Mouse (Mus musculus) embryonic facial prominence, embryonic 12.5 days (tissue): ENCODE measurements at regions not wholly inside any gene's neighbourhood (a gene's known extent, or its start where the extent isn't known, plus 50 kb on each side); places are given as distances from the start of the nearest gene placed in this dataset.

Experiments
- ATAC-seq: fragments of 200-750 bp; cut with Nextera tagmentation; 2 replicates; pipeline ENCODE4 v1.8.0; 2017; ENCODE audit not compliant: insufficient number of reproducible peaks, insufficient read depth, low FRiP score, low TSS enrichment
- H3K27ac ChIP-seq: fragments of 300-500 bp; sonication (generic); 2 replicates; pipeline ENCODE4 v1.5.1; 2016; ENCODE audit warnings: mild to moderate bottlenecking
- H3K27me3 ChIP-seq: fragments of 300-500 bp; sonication (generic); 2 replicates; pipeline ENCODE4 v1.6.1; 2016; ENCODE audit warnings: mild to moderate bottlenecking, moderate library complexity
- H3K36me3 ChIP-seq: fragments of 300-500 bp; sonication (generic); 2 replicates; pipeline ENCODE4 v1.6.1; 2016; ENCODE audit warnings: mild to moderate bottlenecking
- H3K4me1 ChIP-seq: fragments of 300-500 bp; sonication (generic); 2 replicates; pipeline ENCODE4 v1.6.1; 2016
- H3K4me2 ChIP-seq: fragments of 300-500 bp; sonication (generic); replicated peaks from 2 replicates; pipeline ENCODE4 v1.6.1; 2016; ENCODE audit warnings: mild to moderate bottlenecking, moderate library complexity
- H3K4me3 ChIP-seq: fragments of 300-500 bp; sonication (generic); 2 replicates; pipeline ENCODE4 v1.5.1; 2016; ENCODE audit warnings: mild to moderate bottlenecking
- H3K9ac ChIP-seq: fragments of 300-500 bp; sonication (generic); 2 replicates; pipeline ENCODE4 v1.6.1; 2016; ENCODE audit warnings: mild to moderate bottlenecking, moderate library complexity
- H3K9me3 ChIP-seq: fragments of 300-500 bp; sonication (generic); 2 replicates; pipeline ENCODE4 v1.6.1; 2016; ENCODE audit warnings: mild to moderate bottlenecking, moderate library complexity
- WGBS: fragments of 180-500 bp; shearing (Covaris S2); methylation state at CpG from one replicate; pipeline ENCODE4 v1.1.7; 2016; 5-methylcytosine and 5-hydroxymethylcytosine counted together

DNA sequence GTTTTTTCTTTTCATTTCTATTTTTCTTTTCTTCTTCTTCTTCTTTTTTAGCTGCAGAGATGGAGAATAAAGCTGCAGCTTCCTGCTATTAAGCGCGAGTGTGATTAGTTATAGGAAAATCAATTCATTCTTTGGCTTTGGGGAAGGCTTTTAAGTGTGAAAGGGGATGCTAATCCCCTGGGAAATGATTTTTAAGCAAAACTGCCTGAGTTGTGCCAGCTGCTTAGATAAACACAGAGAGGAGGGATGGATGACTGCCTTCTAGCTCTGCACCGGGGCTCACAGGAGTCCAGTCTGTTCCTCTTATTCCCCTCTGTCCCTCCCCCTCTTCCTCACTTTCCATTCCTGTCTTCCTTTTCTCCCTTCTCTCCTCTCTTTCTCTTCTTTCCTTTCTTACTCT, 306.8 kb upstream of the Rbfox1 start:
- H3K4me3 ChIP-seq: no peak overlapping the region
- H3K27ac ChIP-seq: no peak overlapping the region
- peaks cover 6% of the 10 kb centered on the region; the same call in 1 of the 2 replicates for H3K4me1 ChIP-seq
- H3K9ac ChIP-seq: no peak overlapping the region
- ATAC-seq: no peak
- H3K9me3 ChIP-seq: no peaks in the 10 kb centered on the region
- WGBS: 53% methylated on average over 3 of the region's 3 CpGs
- no peaks in the 10 kb centered on the region for H3K36me3 ChIP-seq
- no peaks in the 10 kb centered on the region for H3K27me3 ChIP-seq
- H3K4me2 ChIP-seq: no peak overlapping the region

DNA sequence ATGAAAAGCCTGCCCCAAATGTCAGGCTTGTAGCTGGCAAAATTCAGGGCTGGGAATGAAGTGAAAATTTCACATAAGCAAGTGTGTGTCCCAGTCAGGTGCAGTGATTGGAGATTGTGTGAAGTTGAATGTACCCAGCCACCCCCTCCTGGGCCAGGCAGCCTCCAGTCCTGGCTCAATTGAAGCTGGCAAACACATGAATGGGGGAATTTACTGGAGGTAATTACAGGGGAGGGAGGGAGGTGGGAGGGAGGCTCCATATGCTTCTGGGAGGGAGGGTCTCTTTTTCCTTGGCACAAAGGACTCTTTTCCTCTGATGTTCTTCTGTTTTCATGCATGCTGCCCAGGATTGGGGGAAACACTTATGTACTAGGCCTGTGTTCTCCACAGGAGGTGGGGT, 312.4 kb upstream of the Rbfox1 start:
- no peak; the same call in 1 of the 2 replicates for ATAC-seq
- no peak overlapping the region for H3K27ac ChIP-seq

DNA sequence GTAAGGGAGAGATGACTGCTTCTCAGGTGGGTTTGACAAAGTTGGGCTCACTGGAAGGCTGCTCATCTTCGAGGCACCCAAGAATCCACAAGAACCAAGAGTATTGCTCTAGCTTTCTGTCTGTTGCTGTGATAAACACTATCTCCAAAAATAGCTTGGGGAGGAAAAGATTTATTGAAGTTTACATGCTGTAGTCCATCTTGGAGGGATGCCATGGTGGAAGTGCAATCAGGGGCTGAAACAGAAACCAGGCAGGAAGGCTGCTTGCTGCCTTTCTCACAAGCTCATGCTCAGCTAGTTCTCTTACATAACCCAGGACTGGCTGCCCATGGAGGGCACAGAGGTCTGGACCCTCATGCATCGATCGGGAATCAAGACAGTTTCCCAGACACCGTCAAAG, 314.5 kb upstream of the Rbfox1 start:
- no peak overlapping the region for H3K9ac ChIP-seq
- H3K36me3 ChIP-seq: no peaks in the 10 kb centered on the region
- H3K4me1 ChIP-seq: no peaks in the 10 kb centered on the region
- ATAC-seq: no peak
- H3K27me3 ChIP-seq: no peaks in the 10 kb centered on the region
- H3K4me2 ChIP-seq: no peak overlapping the region
- 86% methylated on average over 4 of the region's 4 CpGs for WGBS
- H3K4me3 ChIP-seq: no peak overlapping the region
- no peak overlapping the region for H3K27ac ChIP-seq
- H3K9me3 ChIP-seq: no peaks in the 10 kb centered on the region

More for the DNA sequence above, 312.4 kb upstream of the Rbfox1 start:
- Histone ChIP-seq H3K27me3 (no peaks in the 10 kb centered on the region), H3K4me3 (no peak overlapping the region), H3K9ac (no peak overlapping the region), H3K9me3 (no peaks in the 10 kb centered on the region), H3K4me1 (no peaks in the 10 kb centered on the region), H3K36me3 (no peaks in the 10 kb centered on the region), H3K4me2 (no peak overlapping the region)

DNA sequence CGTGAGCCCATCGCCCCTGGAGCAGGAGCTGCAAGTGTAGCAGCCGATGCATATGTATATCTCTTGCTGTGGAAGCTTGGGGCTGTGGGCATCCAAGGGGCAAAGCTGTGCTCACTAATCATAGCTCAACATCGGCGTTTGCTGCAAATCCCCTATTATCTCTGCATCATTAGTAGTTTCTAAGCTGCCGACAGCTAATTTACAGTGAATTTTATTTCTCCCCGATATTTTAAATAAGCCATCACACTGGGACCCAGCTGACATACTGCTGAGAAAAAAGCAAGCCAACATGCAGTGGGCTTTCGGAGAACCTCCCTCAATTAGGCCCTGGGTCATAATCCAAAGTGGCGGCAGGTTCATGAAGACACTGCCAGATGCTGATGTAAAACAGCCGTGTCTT, 313.3 kb upstream of the Eef2kmt start:
- Histone ChIP-seq H3K4me2 (no peak overlapping the region), H3K27ac (no peak overlapping the region), H3K27me3 (no peaks in the 10 kb centered on the region), H3K4me3 (no peak overlapping the region), H3K9me3 (no peaks in the 10 kb centered on the region), H3K36me3 (no peaks in the 10 kb centered on the region), H3K4me1 (no peaks in the 10 kb centered on the region), H3K9ac (no peak overlapping the region)
- WGBS: 86% methylated on average over 10 of the region's 10 CpGs
- ATAC-seq: no peak

DNA sequence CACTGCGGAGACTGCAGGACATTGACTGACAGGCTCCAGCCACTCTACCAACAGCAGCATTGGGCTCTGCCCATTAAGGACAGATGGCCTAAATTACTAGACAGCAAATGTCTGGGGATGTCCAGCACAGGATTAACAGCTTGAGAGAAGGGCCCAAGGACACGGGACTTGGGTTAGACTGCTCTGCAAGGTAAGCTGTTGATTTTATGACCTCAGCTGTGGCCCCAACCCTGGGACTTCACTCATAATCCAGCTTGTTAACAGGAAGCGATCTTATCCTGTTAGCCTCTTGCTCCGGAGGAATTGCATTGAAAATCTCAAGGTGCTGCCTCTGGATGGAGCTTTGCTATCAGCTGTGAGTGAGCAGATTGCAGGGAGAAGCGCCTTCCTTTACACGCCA, 293.2 kb upstream of the Eef2kmt start:
- Histone ChIP-seq H3K4me2 (no peak overlapping the region), H3K36me3 (no peaks in the 10 kb centered on the region), H3K27me3 (no peaks in the 10 kb centered on the region), H3K9ac (no peak overlapping the region), H3K4me1 (peaks cover 4% of the 10 kb centered on the region; the same call in 1 of the 2 replicates), H3K4me3 (no peak overlapping the region), H3K9me3 (no peaks in the 10 kb centered on the region), H3K27ac (no peak overlapping the region)
- ATAC-seq: no peak
- WGBS: 59% methylated on average over 6 of the region's 6 CpGs

DNA sequence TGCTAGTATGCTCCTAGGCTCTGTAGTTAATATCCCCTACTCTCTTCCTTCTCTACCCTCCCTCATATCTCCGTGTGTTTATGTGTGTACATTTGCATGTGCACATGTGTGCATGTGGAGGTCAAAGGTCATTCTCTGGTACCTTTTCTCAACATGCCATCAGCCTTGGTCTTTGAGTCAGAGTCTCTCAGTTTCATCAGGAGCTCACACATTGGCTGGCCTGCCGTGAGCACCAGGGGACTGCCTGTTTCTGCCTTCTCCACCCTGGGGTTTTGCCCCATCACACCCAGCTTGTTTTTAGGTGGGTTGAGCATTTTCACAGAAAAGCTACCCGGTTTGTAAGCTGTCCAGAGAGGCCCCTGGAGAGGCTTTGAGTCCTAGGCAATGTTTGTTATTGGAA, 292.8 kb upstream of the Eef2kmt start:
- no peaks in the 10 kb centered on the region for H3K36me3 ChIP-seq
- no peak overlapping the region for H3K4me3 ChIP-seq
- H3K9ac ChIP-seq: no peak overlapping the region
- WGBS: 67% methylated on average over 3 of the region's 3 CpGs
- no peak overlapping the region for H3K27ac ChIP-seq
- H3K27me3 ChIP-seq: no peaks in the 10 kb centered on the region
- no peak overlapping the region for H3K4me2 ChIP-seq
- no peaks in the 10 kb centered on the region for H3K9me3 ChIP-seq
- ATAC-seq: no peak
- peaks cover 4% of the 10 kb centered on the region; the same call in 1 of the 2 replicates for H3K4me1 ChIP-seq

DNA sequence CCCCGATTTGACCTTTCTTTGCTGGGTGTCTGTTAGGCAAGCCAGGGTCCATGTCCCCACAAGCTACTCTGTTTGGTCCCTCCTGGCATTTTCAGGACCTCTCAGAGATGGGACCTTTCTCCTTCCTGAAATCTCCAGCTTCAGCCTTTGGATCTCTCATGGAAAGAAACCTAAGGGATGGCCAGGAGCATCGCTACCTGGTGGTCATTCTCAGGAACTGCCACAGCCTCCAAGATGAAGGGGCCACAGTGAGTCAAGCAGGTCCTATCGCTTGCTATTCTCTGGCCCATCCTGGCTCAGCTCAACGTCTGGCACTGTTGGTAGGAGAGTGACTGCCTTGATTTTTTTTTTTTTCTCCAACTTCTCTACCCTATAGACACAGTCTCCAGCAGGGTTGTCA, 291.0 kb upstream of the Eef2kmt start:
- ATAC-seq: no peak
- Histone ChIP-seq H3K4me3 (no peak overlapping the region), H3K9ac (no peak overlapping the region), H3K9me3 (no peaks in the 10 kb centered on the region), H3K27ac (no peak overlapping the region), H3K4me1 (peaks cover 4% of the 10 kb centered on the region; the same call in 1 of the 2 replicates), H3K4me2 (no peak overlapping the region), H3K27me3 (no peaks in the 10 kb centered on the region), H3K36me3 (no peaks in the 10 kb centered on the region)
- WGBS: 49% methylated on average over 4 of the region's 4 CpGs

DNA sequence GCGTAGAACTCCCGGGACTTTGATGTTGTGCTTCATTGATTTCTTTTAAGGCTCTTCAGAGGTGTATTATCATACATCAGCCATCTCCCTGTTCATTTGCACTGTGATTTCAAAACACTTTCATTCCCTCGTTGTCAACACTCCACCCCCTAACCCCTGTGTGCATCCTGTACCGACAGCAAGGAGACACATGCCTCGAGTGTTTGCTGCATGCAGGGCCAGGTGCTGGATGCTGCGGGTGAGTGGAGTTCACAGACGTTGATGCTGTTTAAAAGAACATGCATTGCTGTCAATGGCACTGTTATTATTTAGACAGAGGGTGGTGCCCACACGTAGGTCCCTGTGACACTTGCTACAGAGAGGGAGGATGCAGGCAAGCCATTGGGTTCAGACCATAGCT, 290.0 kb upstream of the Eef2kmt start:
- WGBS: 58% methylated on average over 8 of the region's 8 CpGs
- Histone ChIP-seq H3K36me3 (no peaks in the 10 kb centered on the region), H3K4me2 (no peak overlapping the region), H3K4me3 (no peak overlapping the region), H3K9me3 (no peaks in the 10 kb centered on the region), H3K27me3 (no peaks in the 10 kb centered on the region), H3K4me1 (peaks cover 4% of the 10 kb centered on the region; the same call in 1 of the 2 replicates), H3K9ac (no peak overlapping the region), H3K27ac (no peak overlapping the region)
- no peak for ATAC-seq

DNA sequence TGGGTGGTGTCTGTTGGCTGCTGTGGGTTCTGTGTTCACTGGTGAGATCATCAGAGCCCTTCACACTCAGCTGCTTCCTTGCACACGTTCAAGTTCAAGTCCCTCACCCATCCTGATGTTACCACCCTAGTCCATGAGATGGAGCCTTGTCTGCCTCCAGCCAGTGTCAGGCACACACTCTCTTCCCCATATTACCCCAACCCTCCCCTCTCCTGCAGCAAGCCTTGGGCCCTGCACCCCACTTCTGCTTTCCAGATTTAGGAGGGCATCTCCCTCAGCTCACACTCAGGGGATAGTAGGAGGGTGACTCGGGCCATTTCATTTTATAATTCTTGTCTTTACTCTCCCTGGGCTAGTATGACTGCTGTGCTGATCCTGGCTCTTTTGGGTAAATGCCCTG, 288.7 kb upstream of the Eef2kmt start:
- Histone ChIP-seq H3K36me3 (no peaks in the 10 kb centered on the region), H3K4me3 (no peak overlapping the region), H3K9me3 (no peaks in the 10 kb centered on the region), H3K27ac (no peak overlapping the region), H3K4me2 (no peak overlapping the region), H3K27me3 (no peaks in the 10 kb centered on the region), H3K9ac (no peak overlapping the region), H3K4me1 (peaks cover 4% of the 10 kb centered on the region; the same call in 1 of the 2 replicates)
- ATAC-seq: no peak
- WGBS: 73% methylated on average over 2 of the region's 2 CpGs

DNA sequence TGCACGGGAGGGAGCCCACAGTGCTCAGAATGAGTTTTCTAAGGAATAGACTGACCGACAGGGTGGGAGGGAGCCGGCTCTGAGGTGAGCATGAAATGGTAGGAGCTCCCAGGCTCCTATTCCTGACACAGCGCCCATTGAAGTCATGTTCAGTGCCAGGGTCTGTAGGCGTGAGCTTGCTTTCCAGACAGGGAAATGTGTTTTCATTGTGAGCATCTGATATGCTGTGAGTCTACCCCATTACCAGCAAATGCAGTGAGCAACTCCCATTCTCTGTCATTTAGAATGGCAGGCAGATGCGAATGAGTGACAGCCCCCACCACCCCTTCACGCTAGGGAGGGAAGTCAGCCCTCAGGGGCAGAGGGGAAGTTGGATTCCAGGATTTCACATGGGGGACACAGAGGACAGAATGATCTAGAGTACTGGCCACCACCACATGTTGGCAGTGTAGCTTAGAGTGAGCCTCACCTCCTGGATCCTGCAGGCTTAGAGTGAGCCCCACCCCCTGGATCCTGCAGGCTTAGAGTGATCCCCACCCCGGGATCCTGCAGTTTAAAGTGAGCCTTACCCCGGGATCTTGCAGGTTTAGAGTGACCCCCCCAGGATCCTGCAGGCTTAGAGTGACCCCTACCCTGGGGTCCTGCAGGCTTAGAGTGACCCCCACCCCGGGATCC, 283.2 kb upstream of the Eef2kmt start:
- ATAC-seq: no peak
- WGBS: 45% methylated on average over 10 of the region's 10 CpGs

DNA sequence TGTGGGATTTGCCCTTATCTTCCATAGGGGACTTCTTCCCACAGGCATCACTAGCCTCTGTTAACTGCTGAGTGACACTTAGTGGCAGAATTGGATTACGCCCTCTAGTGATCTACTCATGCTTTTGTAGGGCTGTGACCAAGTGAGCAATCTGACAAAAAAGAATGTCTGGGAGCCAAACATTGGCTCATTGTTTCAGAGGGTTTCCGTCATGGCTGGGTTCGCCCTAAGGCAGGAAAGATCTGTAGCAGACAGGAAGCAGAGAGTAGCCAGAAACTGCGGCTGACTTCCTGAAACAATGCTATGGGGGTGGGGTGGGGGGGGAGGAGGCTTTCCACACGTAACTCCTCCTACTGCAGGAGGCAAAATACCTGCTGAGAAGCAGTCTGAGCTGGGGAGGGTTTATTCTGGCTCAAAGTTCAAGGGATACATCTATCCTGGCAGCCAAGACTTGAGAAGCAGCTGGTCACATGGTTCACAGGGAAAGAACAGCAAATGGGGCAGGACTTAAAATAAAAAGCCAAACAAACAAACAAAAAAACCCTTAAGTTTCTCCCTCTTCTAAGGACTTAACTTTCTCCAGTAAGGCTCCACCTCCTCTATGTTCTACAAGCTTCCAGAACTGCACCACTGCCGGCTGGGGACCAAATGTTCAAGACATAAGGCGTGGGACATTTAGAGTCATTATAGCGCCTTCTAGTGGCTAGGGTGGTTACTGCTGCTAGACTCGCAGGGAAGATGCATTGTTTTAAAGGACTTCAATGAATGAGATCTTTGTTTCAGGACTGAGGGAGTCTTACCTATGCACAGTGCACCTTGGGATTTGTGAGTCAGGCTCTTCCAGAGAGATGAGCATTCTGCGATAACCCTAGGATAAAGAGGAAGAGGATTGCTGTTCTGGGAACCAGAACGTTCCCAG, 281.8 kb upstream of the Eef2kmt start:
- H3K4me2 ChIP-seq: no peak overlapping the region
- peaks cover 3% of the 10 kb centered on the region; the same call in 1 of the 2 replicates for H3K4me1 ChIP-seq
- H3K36me3 ChIP-seq: no peaks in the 10 kb centered on the region
- no peak overlapping the region for H3K9ac ChIP-seq
- no peaks in the 10 kb centered on the region for H3K9me3 ChIP-seq
- ATAC-seq: no peak
- WGBS: 31% methylated on average over 11 of the region's 11 CpGs
- no peaks in the 10 kb centered on the region for H3K27me3 ChIP-seq
- no peak overlapping the region for H3K27ac ChIP-seq
- H3K4me3 ChIP-seq: no peak overlapping the region

More for the DNA sequence above, 283.2 kb upstream of the Eef2kmt start:
- H3K27me3 ChIP-seq: no peaks in the 10 kb centered on the region
- no peak overlapping the region for H3K9ac ChIP-seq
- H3K36me3 ChIP-seq: no peaks in the 10 kb centered on the region
- no peaks in the 10 kb centered on the region for H3K9me3 ChIP-seq
- H3K4me2 ChIP-seq: no peak overlapping the region
- H3K27ac ChIP-seq: no peak overlapping the region
- H3K4me1 ChIP-seq: peaks cover 3% of the 10 kb centered on the region; the same call in 1 of the 2 replicates
- no peak overlapping the region for H3K4me3 ChIP-seq

DNA sequence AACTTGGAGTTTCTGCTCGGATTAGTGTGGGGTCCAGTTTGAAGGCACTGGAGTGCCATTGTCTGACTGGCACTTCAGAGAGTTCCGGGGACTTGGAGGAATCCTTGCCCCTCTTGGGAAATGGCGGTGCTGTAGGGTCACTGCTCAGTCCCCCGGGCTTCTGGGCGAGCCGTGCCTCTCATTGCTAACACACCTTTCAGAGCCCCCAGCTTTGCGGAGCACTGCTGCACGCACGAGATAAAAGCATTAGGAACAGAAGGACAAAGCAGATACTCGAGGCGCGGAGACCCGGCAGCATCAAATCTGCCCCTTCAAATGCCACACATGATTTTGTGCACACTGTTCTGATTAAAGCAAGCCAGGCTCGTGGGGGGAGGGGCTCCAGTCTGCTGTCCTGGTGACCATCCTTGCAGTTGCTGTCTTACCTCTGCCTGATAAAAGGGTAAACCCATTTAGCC, 280.8 kb upstream of the Eef2kmt start:
- Histone ChIP-seq H3K4me3 (no peak overlapping the region), H3K9me3 (no peaks in the 10 kb centered on the region), H3K36me3 (no peaks in the 10 kb centered on the region), H3K4me1 (peaks cover 3% of the 10 kb centered on the region; the same call in 1 of the 2 replicates), H3K27me3 (no peaks in the 10 kb centered on the region), H3K4me2 (peak overlapping the region; percentile 39), H3K9ac (no peak overlapping the region), H3K27ac (no peak overlapping the region)
- no peak for ATAC-seq
- WGBS: 10% methylated on average over 14 of the region's 14 CpGs
